Mouse (Mus musculus): ENCODE measurements around the gene Fam69b.

DNA sequence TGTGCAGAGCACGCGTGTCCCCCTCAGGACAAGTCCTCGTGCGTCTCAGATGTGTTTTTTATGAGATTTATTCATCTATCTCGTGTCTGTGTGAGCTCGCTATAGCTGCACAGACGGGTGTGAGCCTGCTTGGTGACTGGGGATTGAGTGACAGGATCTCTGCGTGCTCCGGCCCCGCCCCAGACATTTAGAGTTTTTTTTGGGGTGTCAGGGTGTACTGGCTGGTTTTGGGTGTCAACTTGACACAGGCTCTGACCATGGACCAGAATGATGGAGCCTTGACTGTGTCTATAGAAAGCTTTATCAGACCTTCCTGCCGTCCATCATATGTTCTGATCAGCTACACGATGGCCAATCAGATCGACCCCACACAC lies 34.2 kb downstream of the Fam69b start:
- TF ChIP-seq CTCF (IDR thresholded peaks at IDR 0.05) (no peak), POLR2A (IDR thresholded peaks at IDR 0.05; ENCODE audit: insufficient read depth, low read depth, low read length) (no peak)

All from heart, adult 2 months (tissue).